Mouse (Mus musculus) embryonic facial prominence, embryonic 11.5 days (tissue): ENCODE measurements around the gene Anapc15-ps. TPM values are rescaled to one million over a fixed set of nuclear protein-coding genes. Genes with fewer than 3 reads are reported as not detected.
A peak's percentile ranks its signal among the peaks of the same experiment; 100 is the strongest.

Experiments used
- ATAC-seq: fragments of 200-750 bp; cut with Nextera tagmentation; replicated peaks from 2 replicates; pipeline ENCODE4 v1.8.0; 2017; ENCODE audit warnings: low read depth; ENCODE audit not compliant: insufficient number of reproducible peaks, low FRiP score, low TSS enrichment
- DNase-seq: peaks from one replicate; pipeline ENCODE4 v3.0.0-alpha.2; 2015; ENCODE audit warnings: low spot score
- H3K27ac ChIP-seq: fragments of 300-500 bp; sonication (generic); replicated peaks from 2 replicates; pipeline ENCODE4 v1.5.1; 2014; ENCODE audit warnings: mild to moderate bottlenecking, low read depth, low read length, control low read depth
- H3K27me3 ChIP-seq: fragments of 300-500 bp; sonication (generic); 2 replicates; pipeline ENCODE4 v1.6.1; 2014; ENCODE audit warnings: mild to moderate bottlenecking, low read length, moderate library complexity, mixed read lengths; ENCODE audit not compliant: control insufficient read depth, insufficient read depth
- H3K36me3 ChIP-seq: fragments of 300-500 bp; sonication (generic); replicated peaks from 2 replicates; pipeline ENCODE4 v1.6.1; 2014; ENCODE audit warnings: low read depth, mild to moderate bottlenecking, low read length, moderate library complexity, mixed read lengths; ENCODE audit not compliant: control insufficient read depth, insufficient read depth
- H3K4me1 ChIP-seq: fragments of 300-500 bp; sonication (generic); 2 replicates; pipeline ENCODE4 v1.6.1; 2014; ENCODE audit warnings: low read length, mixed read lengths; ENCODE audit not compliant: control insufficient read depth, insufficient read depth
- H3K4me2 ChIP-seq: fragments of 300-500 bp; sonication (generic); 2 replicates; pipeline ENCODE4 v1.6.1; 2014; ENCODE audit warnings: low read depth, mild to moderate bottlenecking, control low read depth, low read length, moderate library complexity
- H3K4me3 ChIP-seq: fragments of 300-500 bp; sonication (generic); 2 replicates; pipeline ENCODE4 v1.5.1; 2014; ENCODE audit warnings: low read depth, low read length, control low read depth
- H3K9ac ChIP-seq: fragments of 300-500 bp; sonication (generic); replicated peaks from 2 replicates; pipeline ENCODE4 v1.6.1; 2014; ENCODE audit warnings: mild to moderate bottlenecking, control low read depth, low read length
- H3K9me3 ChIP-seq: fragments of 300-500 bp; sonication (generic); replicated peaks from 2 replicates; pipeline ENCODE4 v1.6.1; 2016; ENCODE audit warnings: mild to moderate bottlenecking, low read length, inconsistent platforms, mixed read lengths; ENCODE audit not compliant: control insufficient read depth
- WGBS: fragments of 180-500 bp; shearing (Covaris S2); extraction: QIAGEN DNeasy Blood & Tissue Kit; methylation state at CpG from one replicate; pipeline ENCODE4 v1.1.7; 2014; 5-methylcytosine and 5-hydroxymethylcytosine counted together
- polyA plus RNA-seq: library from polyadenylated mRNA; unstranded; fragments of >200 nt; fragmentation: Nextera tagmentation; extraction: Ambion mirVana; gene quantifications from 2 replicates; pipeline ENCODE4 v1.2.1, GENCODE M21; 2014

The Anapc15-ps gene
- polyA plus RNA-seq, 1 experiment from 2014 or later: not detected

- H3K4me2 ChIP-seq: no peak overlapping the region
- H3K36me3 ChIP-seq: no peaks in the 10 kb centered on the region
- peaks cover 2% of the 10 kb centered on the region; the same call in 1 of the 2 replicates for H3K4me1 ChIP-seq
- DNase-seq (no peak), ATAC-seq (no peak)
- no peak overlapping the region for H3K4me3 ChIP-seq
- H3K9ac ChIP-seq: no peak overlapping the region
- H3K9me3 ChIP-seq: no peaks in the 10 kb centered on the region
- H3K27me3 ChIP-seq: no peaks in the 10 kb centered on the region
- WGBS: 51% methylated on average over 7 of the region's 7 CpGs
- no peak overlapping the region for H3K27ac ChIP-seq
Observed at GRCm38 (mm10) chr10:95681058-95681440, 7.8 kb upstream of the Anapc15-ps start.

GRCm38 (mm10) chr10:95680153-95681057 lies 7.2 kb upstream of the Anapc15-ps start:
- H3K27ac ChIP-seq: no peak overlapping the region
- no peak for DNase-seq
- H3K36me3 ChIP-seq: no peaks in the 10 kb centered on the region
- H3K4me3 ChIP-seq: no peak overlapping the region
- 67% methylated on average over 28 of the region's 28 CpGs for WGBS
- ATAC-seq: no peak
- H3K4me1 ChIP-seq: peaks cover 2% of the 10 kb centered on the region; the same call in 1 of the 2 replicates
- peak overlapping the region; percentile 32 for H3K4me2 ChIP-seq
- no peaks in the 10 kb centered on the region for H3K27me3 ChIP-seq
- no peak overlapping the region for H3K9ac ChIP-seq
- H3K9me3 ChIP-seq: no peaks in the 10 kb centered on the region

GRCm38 (mm10) chr10:95679131-95679530 lies 5.9 kb upstream of the Anapc15-ps start:
- Histone ChIP-seq H3K4me1 (no peaks in the 10 kb centered on the region), H3K36me3 (no peaks in the 10 kb centered on the region), H3K4me2 (no peak overlapping the region), H3K9ac (no peak overlapping the region), H3K4me3 (no peak overlapping the region), H3K9me3 (no peaks in the 10 kb centered on the region), H3K27ac (no peak overlapping the region), H3K27me3 (no peaks in the 10 kb centered on the region)
- DNase-seq (no peak), ATAC-seq (no peak)
- 85% methylated on average over 5 of the region's 5 CpGs for WGBS

- H3K4me3 ChIP-seq: no peak overlapping the region
- H3K27ac ChIP-seq: no peak overlapping the region
- no peak for ATAC-seq
- no peak overlapping the region for H3K9ac ChIP-seq
- H3K9me3 ChIP-seq: no peaks in the 10 kb centered on the region
- H3K27me3 ChIP-seq: no peaks in the 10 kb centered on the region
- H3K36me3 ChIP-seq: no peaks in the 10 kb centered on the region
- H3K4me2 ChIP-seq: no peak overlapping the region
- 87% methylated on average over 2 of the region's 2 CpGs for WGBS
- DNase-seq: no peak
- no peaks in the 10 kb centered on the region for H3K4me1 ChIP-seq
Observed at GRCm38 (mm10) chr10:95678661-95679060, 5.4 kb upstream of the Anapc15-ps start.

GRCm38 (mm10) chr10:95678241-95678640 lies 5.0 kb upstream of the Anapc15-ps start:
- Histone ChIP-seq H3K4me1 (no peaks in the 10 kb centered on the region), H3K27me3 (no peaks in the 10 kb centered on the region), H3K9me3 (no peaks in the 10 kb centered on the region), H3K4me2 (no peak overlapping the region), H3K4me3 (no peak overlapping the region), H3K36me3 (no peaks in the 10 kb centered on the region), H3K9ac (no peak overlapping the region), H3K27ac (no peak overlapping the region)
- 74% methylated on average over 7 of the region's 7 CpGs for WGBS
- ATAC-seq (no peak), DNase-seq (no peak)

- no peaks in the 10 kb centered on the region for H3K9me3 ChIP-seq
- no peaks in the 10 kb centered on the region for H3K4me1 ChIP-seq
- DNase-seq: no peak
- 58% methylated on average over 22 of the region's 22 CpGs for WGBS
- no peak overlapping the region for H3K9ac ChIP-seq
- no peak overlapping the region for H3K4me3 ChIP-seq
- no peak for ATAC-seq
- no peaks in the 10 kb centered on the region for H3K36me3 ChIP-seq
- no peak overlapping the region for H3K27ac ChIP-seq
- no peak overlapping the region for H3K4me2 ChIP-seq
- H3K27me3 ChIP-seq: no peaks in the 10 kb centered on the region
Observed at GRCm38 (mm10) chr10:95677356-95678109, 4.3 kb upstream of the Anapc15-ps start.

GRCm38 (mm10) chr10:95676991-95677355 lies 3.7 kb upstream of the Anapc15-ps start:
- no peak overlapping the region for H3K4me2 ChIP-seq
- no peak for ATAC-seq
- 81% methylated on average over 5 of the region's 5 CpGs for WGBS

GRCm38 (mm10) chr10:95676387-95676786 lies 3.1 kb upstream of the Anapc15-ps start:
- Histone ChIP-seq H3K9ac (no peak overlapping the region), H3K9me3 (no peaks in the 10 kb centered on the region), H3K36me3 (no peaks in the 10 kb centered on the region), H3K4me1 (no peaks in the 10 kb centered on the region), H3K27me3 (no peaks in the 10 kb centered on the region), H3K4me2 (no peak overlapping the region), H3K4me3 (no peak overlapping the region), H3K27ac (no peak overlapping the region)
- 89% methylated on average over 2 of the region's 2 CpGs for WGBS
- ATAC-seq (no peak), DNase-seq (no peak)

More at GRCm38 (mm10) chr10:95676991-95677355, 3.7 kb upstream of the Anapc15-ps start:
- H3K9me3 ChIP-seq: no peaks in the 10 kb centered on the region
- no peaks in the 10 kb centered on the region for H3K27me3 ChIP-seq
- no peak for DNase-seq
- H3K4me1 ChIP-seq: no peaks in the 10 kb centered on the region
- H3K36me3 ChIP-seq: no peaks in the 10 kb centered on the region
- no peak overlapping the region for H3K27ac ChIP-seq
- H3K4me3 ChIP-seq: no peak overlapping the region
- H3K9ac ChIP-seq: no peak overlapping the region
